Comparison of ENCODE assay signal across 10 mouse cellular contexts in genomic region chr13:107934691-107935090, GRCm38 (mm10).
DNase-seq lines count a peak whose midpoint lies in the region; ATAC-seq lines count a peak whose summit lies in the region.
"Had no signal": no experiment of that assay in that cellular context is flagged by ENCODE, and none has a peak within 500 bp of the region (broad histone marks: within the 10 kb centered on the region; RNA-seq: fewer than 3 reads in every experiment).

No protein-coding gene starts in this region.

- H3K36me3 ChIP-seq in heart, embryonic 10.5 days: no peaks in the 10 kb centered on the region
- H3K36me3 ChIP-seq in neural tube, embryonic 11.5 days (ENCODE audit: control insufficient read depth, insufficient read depth, low read length): no peaks in the 10 kb centered on the region
- no peaks in the 10 kb centered on the region for H3K36me3 ChIP-seq in limb, embryonic 12.5 days
- H3K36me3 ChIP-seq in stomach, embryonic 15.5 days: no peaks in the 10 kb centered on the region

- no peak overlapping the region for H3K9ac ChIP-seq in neural tube, embryonic 11.5 days (ENCODE audit: low read length)
- no peak overlapping the region for H3K9ac ChIP-seq in limb, embryonic 12.5 days (replicated peaks)
- no peak overlapping the region for H3K9ac ChIP-seq in stomach, embryonic 15.5 days

- H3K4me3 ChIP-seq in heart, embryonic 10.5 days: peak overlapping the region; percentile 36
- H3K4me3 ChIP-seq in neural tube, embryonic 11.5 days (ENCODE audit: low read depth, low read length): no peak overlapping the region
- H3K4me3 ChIP-seq in limb, embryonic 12.5 days (replicated peaks): no peak overlapping the region
- H3K4me3 ChIP-seq in stomach, embryonic 15.5 days (replicated peaks): no peak overlapping the region

- WGBS in heart, embryonic 10.5 days: 33% methylated on average over 11 of the region's 11 CpGs
- WGBS in neural tube, embryonic 11.5 days: 50% methylated on average over 11 of the region's 11 CpGs
- 55% methylated on average over 11 of the region's 11 CpGs for WGBS in limb, embryonic 12.5 days
- WGBS in stomach, embryonic 15.5 days: 38% methylated on average over 11 of the region's 11 CpGs

- peaks cover 19% of the 10 kb centered on the region for H3K4me1 ChIP-seq in heart, embryonic 10.5 days
- H3K4me1 ChIP-seq in neural tube, embryonic 11.5 days (ENCODE audit: control insufficient read depth, insufficient read depth, low read length): peaks cover 3% of the 10 kb centered on the region; the same call in 1 of the 2 replicates
- H3K4me1 ChIP-seq in limb, embryonic 12.5 days (replicated peaks): peaks cover 16% of the 10 kb centered on the region
- peaks cover 8% of the 10 kb centered on the region; the same call in 1 of the 2 replicates for H3K4me1 ChIP-seq in stomach, embryonic 15.5 days

- H3K9me3 ChIP-seq in heart, embryonic 10.5 days: no peaks in the 10 kb centered on the region
- H3K9me3 ChIP-seq in neural tube, embryonic 11.5 days (ENCODE audit: control insufficient read depth, low read length): no peaks in the 10 kb centered on the region
- H3K9me3 ChIP-seq in limb, embryonic 12.5 days: no peaks in the 10 kb centered on the region
- no peaks in the 10 kb centered on the region for H3K9me3 ChIP-seq in stomach, embryonic 15.5 days

- no peak for DNase-seq in heart, embryonic 10.5 days (ENCODE audit: low spot score)
- DNase-seq in heart, postnatal 36 days: no peak
- no peak for DNase-seq in neural tube, embryonic 11.5 days (ENCODE audit: low spot score)
- DNase-seq in neural tube, embryonic 10.5 days (ENCODE audit: extremely low spot score, low spot score): no peak
- DNase-seq in B cell, adult 2 months: no peak
- DNase-seq in testis, postnatal 10 days (ENCODE audit: low spot score): no peak
- DNase-seq: cerebellum, adult 11 months had no signal

- peaks cover 32% of the 10 kb centered on the region for H3K27me3 ChIP-seq in heart, embryonic 10.5 days (ENCODE audit: insufficient read depth, poor library complexity, severe bottlenecking)
- no peaks in the 10 kb centered on the region for H3K27me3 ChIP-seq in neural tube, embryonic 11.5 days (ENCODE audit: control insufficient read depth, insufficient read depth, low read length)
- peaks cover 4% of the 10 kb centered on the region; the same call in 1 of the 2 replicates for H3K27me3 ChIP-seq in limb, embryonic 12.5 days
- H3K27me3 ChIP-seq in stomach, embryonic 15.5 days (replicated peaks): no peaks in the 10 kb centered on the region

- peak overlapping the region; percentile 69; the same call in 1 of the 2 replicates for H3K27ac ChIP-seq in heart, embryonic 10.5 days
- H3K27ac ChIP-seq in neural tube, embryonic 11.5 days (ENCODE audit: low read depth, low read length): no peak overlapping the region
- H3K27ac ChIP-seq in limb, embryonic 12.5 days: no peak overlapping the region
- no peak overlapping the region for H3K27ac ChIP-seq in stomach, embryonic 15.5 days
- H3K27ac ChIP-seq: macrophage had no signal

- 0 out of 2 replicates have a peak, but pooled peaks have one; percentile 2 for ATAC-seq in neural tube, embryonic 11.5 days (ENCODE audit: insufficient read depth, low FRiP score, low TSS enrichment)
- ATAC-seq in limb, embryonic 12.5 days (ENCODE audit: insufficient number of reproducible peaks, insufficient read depth, low FRiP score, low TSS enrichment, low read depth): no peak
- ATAC-seq in stomach, embryonic 15.5 days (ENCODE audit: insufficient read depth, low FRiP score, low read depth): no peak

- H3K4me2 ChIP-seq in neural tube, embryonic 11.5 days (ENCODE audit: low read depth): no peak overlapping the region
- H3K4me2 ChIP-seq in limb, embryonic 12.5 days: peak overlapping the region; percentile 40
- peak overlapping the region; percentile 28; the same call in 1 of the 2 replicates for H3K4me2 ChIP-seq in stomach, embryonic 15.5 days

- intact Hi-C loops in heart, postnatal 36 days (cut with DNase I): no loop called here
